Mouse (Mus musculus) erythroblast, embryonic 14.5 days (primary cell): Measurements from ENCODE around the gene Fhad1. TPM values are rescaled to one million over a fixed set of nuclear protein-coding genes. Genes with fewer than 3 reads are reported as not detected.
"Not testable (repeated sequence)": the region's sequence is repeated elsewhere in the genome, so short reads cannot be mapped to it uniquely, and the experiment has no call there.

Experiments used
- H3K27me3 ChIP-seq: 2 replicates; pipeline ENCODE4 v1.6.1; 2012; ENCODE audit warnings: inconsistent platforms; ENCODE audit not compliant: control insufficient read depth
- H3K36me3 ChIP-seq: 2 replicates; pipeline ENCODE4 v1.6.1; 2012; ENCODE audit warnings: mild to moderate bottlenecking, inconsistent platforms; ENCODE audit not compliant: control insufficient read depth
- H3K4me1 ChIP-seq: 2 replicates; pipeline ENCODE4 v1.6.1; 2012; ENCODE audit warnings: inconsistent platforms; ENCODE audit not compliant: control insufficient read depth
- H3K4me3 ChIP-seq: replicated peaks from 2 replicates; pipeline ENCODE3; 2012; ENCODE audit warnings: moderate library complexity, mild to moderate bottlenecking, inconsistent platforms
- H3K9me3 ChIP-seq: 2 replicates; pipeline ENCODE4 v1.6.1; 2012; ENCODE audit warnings: low read length, inconsistent platforms, mixed read lengths; ENCODE audit not compliant: control insufficient read depth
- GATA1 ChIP-seq: IDR thresholded peaks from 2 replicates; pipeline ENCODE4 v1.6.1; 2012; ENCODE audit warnings: low read length, inconsistent platforms, mixed read lengths
- TAL1 ChIP-seq: IDR thresholded peaks from 3 replicates; pipeline ENCODE4 v1.6.1; 2012; ENCODE audit warnings: low read length, inconsistent platforms, mixed read lengths
- polyA plus RNA-seq: library from polyadenylated mRNA; stranded (reverse); fragments of >175 nt; gene quantifications from 2 replicates; pipeline ENCODE4 v1.2.3, GENCODE M21; 2012

Fhad1 gene
- polyA plus RNA-seq, 1 experiment: not detected

GRCm38 (mm10) chr4:142011236-142011635 is 3.6 kb downstream of the Fhad1 start:
- TF ChIP-seq GATA1 (no peak), TAL1 (no peak)
- Histone ChIP-seq H3K27me3 (peaks cover 38% of the 10 kb centered on the region), H3K36me3 (no peaks in the 10 kb centered on the region), H3K9me3 (no peaks in the 10 kb centered on the region), H3K4me3 (no peak overlapping the region), H3K4me1 (peaks cover 15% of the 10 kb centered on the region)

GRCm38 (mm10) chr4:142010441-142010840 is 4.4 kb downstream of the Fhad1 start:
- no peak overlapping the region for H3K4me3 ChIP-seq
- H3K27me3 ChIP-seq: peaks cover 30% of the 10 kb centered on the region

GRCm38 (mm10) chr4:142008206-142008605 is 6.7 kb downstream of the Fhad1 start:
- Histone ChIP-seq H3K9me3 (no peaks in the 10 kb centered on the region), H3K4me3 (no peak overlapping the region), H3K4me1 (no peaks in the 10 kb centered on the region), H3K36me3 (no peaks in the 10 kb centered on the region), H3K27me3 (peaks cover 9% of the 10 kb centered on the region)
- no peak for TF ChIP-seq TAL1
- no peak for TF ChIP-seq GATA1

More at GRCm38 (mm10) chr4:142010441-142010840, 4.4 kb downstream of the Fhad1 start:
- peaks cover 10% of the 10 kb centered on the region for H3K4me1 ChIP-seq
- no peaks in the 10 kb centered on the region for H3K36me3 ChIP-seq
- TF ChIP-seq TAL1 (no peak), GATA1 (no peak)
- H3K9me3 ChIP-seq: no peaks in the 10 kb centered on the region

GRCm38 (mm10) chr4:142000581-142000980 is 14.3 kb downstream of the Fhad1 start:
- H3K27me3 ChIP-seq: no peaks in the 10 kb centered on the region
- H3K4me1 ChIP-seq: peaks cover 5% of the 10 kb centered on the region
- no peak overlapping the region for H3K4me3 ChIP-seq
- no peak for TF ChIP-seq GATA1
- no peak for TF ChIP-seq TAL1
- H3K36me3 ChIP-seq: no peaks in the 10 kb centered on the region
- no peaks in the 10 kb centered on the region for H3K9me3 ChIP-seq

- Histone ChIP-seq H3K9me3 (no peaks in the 10 kb centered on the region), H3K36me3 (no peaks in the 10 kb centered on the region), H3K4me3 (no peak overlapping the region), H3K4me1 (peaks cover 7% of the 10 kb centered on the region), H3K27me3 (no peaks in the 10 kb centered on the region)
- no peak for TF ChIP-seq TAL1
- no peak for TF ChIP-seq GATA1
Observed at GRCm38 (mm10) chr4:141999494-142000074, 15.3 kb downstream of the Fhad1 start.

- no peak for TF ChIP-seq GATA1
- no peak for TF ChIP-seq TAL1
- Histone ChIP-seq H3K4me3 (peak overlapping the region; percentile 31), H3K36me3 (no peaks in the 10 kb centered on the region), H3K4me1 (peaks cover 12% of the 10 kb centered on the region), H3K27me3 (no peaks in the 10 kb centered on the region), H3K9me3 (no peaks in the 10 kb centered on the region)
Observed at GRCm38 (mm10) chr4:141998282-141998821, 16.5 kb downstream of the Fhad1 start.

- Histone ChIP-seq H3K4me3 (no peak overlapping the region), H3K27me3 (no peaks in the 10 kb centered on the region), H3K36me3 (no peaks in the 10 kb centered on the region), H3K4me1 (peaks cover 12% of the 10 kb centered on the region), H3K9me3 (no peaks in the 10 kb centered on the region)
- TF ChIP-seq GATA1: no peak
- no peak for TF ChIP-seq TAL1
Observed at GRCm38 (mm10) chr4:141996880-141997279, 18.0 kb downstream of the Fhad1 start.

GRCm38 (mm10) chr4:141996086-141996485 is 18.8 kb downstream of the Fhad1 start:
- H3K36me3 ChIP-seq: no peaks in the 10 kb centered on the region
- TF ChIP-seq GATA1 (no peak), TAL1 (no peak)
- H3K4me1 ChIP-seq: peaks cover 12% of the 10 kb centered on the region
- H3K4me3 ChIP-seq: no peak overlapping the region
- H3K9me3 ChIP-seq: no peaks in the 10 kb centered on the region
- H3K27me3 ChIP-seq: no peaks in the 10 kb centered on the region

- H3K4me3 ChIP-seq, H3K36me3 ChIP-seq, H3K9me3 ChIP-seq, H3K27me3 ChIP-seq: not testable (repeated sequence)
- H3K4me1 ChIP-seq: peaks cover 12% of the 10 kb centered on the region
Observed at GRCm38 (mm10) chr4:141994062-141994471, 20.8 kb downstream of the Fhad1 start.

GRCm38 (mm10) chr4:141993347-141994061 is 21.4 kb downstream of the Fhad1 start:
- Histone ChIP-seq H3K9me3 (no peaks in the 10 kb centered on the region), H3K36me3 (no peaks in the 10 kb centered on the region), H3K4me1 (peaks cover 10% of the 10 kb centered on the region), H3K27me3 (no peaks in the 10 kb centered on the region), H3K4me3 (no peak overlapping the region)
- TF ChIP-seq GATA1: no peak
- no peak for TF ChIP-seq TAL1
